Mouse (Mus musculus): Measurements from ENCODE around the gene Nfatc3.

Gene Nfatc3

DNA sequence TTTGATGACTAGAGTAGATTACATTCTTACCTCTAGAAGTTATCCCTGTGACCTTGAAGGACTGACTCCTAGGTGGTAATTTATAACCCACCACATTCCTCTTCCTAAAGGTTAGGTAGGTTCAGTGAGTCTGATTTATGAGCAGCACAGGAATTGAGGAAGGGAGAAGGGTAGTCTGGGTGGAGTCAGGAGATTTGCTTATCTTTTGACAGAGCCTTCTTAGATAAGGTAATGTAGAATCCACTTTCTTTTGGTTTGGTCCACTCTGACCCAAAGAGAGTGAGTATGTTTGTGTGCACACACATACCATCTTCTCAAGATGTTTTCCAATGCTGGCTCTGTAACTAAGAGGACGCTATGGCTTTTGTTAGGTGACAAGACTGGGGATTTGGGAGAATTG is 119.0 kb downstream of the Nfatc3 start:
- DNase-seq (ENCODE audit: extremely low read depth, insufficient read length, low spot score), result no peak

- no peak for DNase-seq (ENCODE audit: extremely low read depth, insufficient read length, low spot score)
Observed at GRCm38 (mm10) chr8:106178428-106178827, 119.8 kb downstream of the Nfatc3 start.

All from 3134 (cell line).